Mouse (Mus musculus): ENCODE measurements at regions not wholly inside any gene's neighbourhood (a gene's known extent, or its start where the extent isn't known, plus 50 kb on each side); places are given as distances from the start of the nearest gene placed in this dataset.

- no peak for ATAC-seq (ENCODE audit: insufficient read depth, low FRiP score, low TSS enrichment)
- Histone ChIP-seq H3K4me3 (ENCODE audit: low read depth, low read length) (no peak overlapping the region), H3K9ac (ENCODE audit: low read length) (no peak overlapping the region), H3K27ac (ENCODE audit: low read depth, low read length) (no peak overlapping the region), H3K9me3 (ENCODE audit: control insufficient read depth, low read length) (no peaks in the 10 kb centered on the region), H3K36me3 (ENCODE audit: control insufficient read depth, insufficient read depth, low read length) (no peaks in the 10 kb centered on the region), H3K27me3 (ENCODE audit: control insufficient read depth, insufficient read depth, low read length) (no peaks in the 10 kb centered on the region), H3K4me1 (ENCODE audit: control insufficient read depth, insufficient read depth, low read length) (no peaks in the 10 kb centered on the region), H3K4me2 (ENCODE audit: low read depth) (no peak overlapping the region)
- WGBS, result 84% methylated on average over 1 of the region's 1 CpGs
- no peak for DNase-seq (ENCODE audit: low spot score)
Observed at GRCm38 (mm10) chr3:131818806-131819205, 254.2 kb downstream of the Papss1 start.

GRCm38 (mm10) chr3:131857442-131857841 lies 227.7 kb upstream of the Dkk2 start:
- WGBS, result 77% methylated on average over 2 of the region's 2 CpGs
- no peak overlapping the region for H3K4me3 ChIP-seq (ENCODE audit: low read depth, low read length)
- H3K27me3 ChIP-seq (ENCODE audit: control insufficient read depth, insufficient read depth, low read length), result no peaks in the 10 kb centered on the region
- no peak overlapping the region for H3K9ac ChIP-seq (ENCODE audit: low read length)
- no peak overlapping the region for H3K27ac ChIP-seq (ENCODE audit: low read depth, low read length)
- no peak for DNase-seq (ENCODE audit: low spot score)
- no peak for ATAC-seq (ENCODE audit: insufficient read depth, low FRiP score, low TSS enrichment)
- H3K4me1 ChIP-seq (ENCODE audit: control insufficient read depth, insufficient read depth, low read length), result no peaks in the 10 kb centered on the region
- no peaks in the 10 kb centered on the region for H3K36me3 ChIP-seq (ENCODE audit: control insufficient read depth, insufficient read depth, low read length)
- no peaks in the 10 kb centered on the region for H3K9me3 ChIP-seq (ENCODE audit: control insufficient read depth, low read length)
- H3K4me2 ChIP-seq (ENCODE audit: low read depth), result no peak overlapping the region

GRCm38 (mm10) chr3:131859083-131859482 lies 226.0 kb upstream of the Dkk2 start:
- ATAC-seq (ENCODE audit: insufficient read depth, low FRiP score, low TSS enrichment) (no peak), DNase-seq (ENCODE audit: low spot score) (no peak)
- Histone ChIP-seq H3K27me3 (ENCODE audit: control insufficient read depth, insufficient read depth, low read length) (no peaks in the 10 kb centered on the region), H3K36me3 (ENCODE audit: control insufficient read depth, insufficient read depth, low read length) (no peaks in the 10 kb centered on the region), H3K9me3 (ENCODE audit: control insufficient read depth, low read length) (no peaks in the 10 kb centered on the region), H3K4me1 (ENCODE audit: control insufficient read depth, insufficient read depth, low read length) (no peaks in the 10 kb centered on the region), H3K4me2 (ENCODE audit: low read depth) (no peak overlapping the region), H3K27ac (ENCODE audit: low read depth, low read length) (no peak overlapping the region), H3K9ac (ENCODE audit: low read length) (no peak overlapping the region), H3K4me3 (ENCODE audit: low read depth, low read length) (no peak overlapping the region)
- WGBS, result 74% methylated on average over 12 of the region's 12 CpGs

- no peaks in the 10 kb centered on the region for H3K4me1 ChIP-seq (ENCODE audit: control insufficient read depth, insufficient read depth, low read length)
Observed at GRCm38 (mm10) chr3:131865106-131865505, 220.0 kb upstream of the Dkk2 start.

GRCm38 (mm10) chr3:131867266-131867665 lies 217.8 kb upstream of the Dkk2 start:
- no peak overlapping the region for H3K4me3 ChIP-seq (ENCODE audit: low read depth, low read length)
- WGBS, result 96% methylated on average over 3 of the region's 3 CpGs
- DNase-seq (ENCODE audit: low spot score), result no peak
- no peaks in the 10 kb centered on the region for H3K27me3 ChIP-seq (ENCODE audit: control insufficient read depth, insufficient read depth, low read length)
- no peak overlapping the region for H3K9ac ChIP-seq (ENCODE audit: low read length)
- no peaks in the 10 kb centered on the region for H3K4me1 ChIP-seq (ENCODE audit: control insufficient read depth, insufficient read depth, low read length)
- no peak overlapping the region for H3K4me2 ChIP-seq (ENCODE audit: low read depth)
- no peaks in the 10 kb centered on the region for H3K9me3 ChIP-seq (ENCODE audit: control insufficient read depth, low read length)
- no peaks in the 10 kb centered on the region for H3K36me3 ChIP-seq (ENCODE audit: control insufficient read depth, insufficient read depth, low read length)
- no peak overlapping the region for H3K27ac ChIP-seq (ENCODE audit: low read depth, low read length)
- ATAC-seq (ENCODE audit: insufficient read depth, low FRiP score, low TSS enrichment), result no peak

More at GRCm38 (mm10) chr3:131865106-131865505, 220.0 kb upstream of the Dkk2 start:
- ATAC-seq (ENCODE audit: insufficient read depth, low FRiP score, low TSS enrichment) (no peak), DNase-seq (ENCODE audit: low spot score) (no peak)
- Histone ChIP-seq H3K27me3 (ENCODE audit: control insufficient read depth, insufficient read depth, low read length) (no peaks in the 10 kb centered on the region), H3K4me2 (ENCODE audit: low read depth) (no peak overlapping the region), H3K9ac (ENCODE audit: low read length) (no peak overlapping the region), H3K36me3 (ENCODE audit: control insufficient read depth, insufficient read depth, low read length) (no peaks in the 10 kb centered on the region), H3K4me3 (ENCODE audit: low read depth, low read length) (no peak overlapping the region), H3K27ac (ENCODE audit: low read depth, low read length) (no peak overlapping the region), H3K9me3 (ENCODE audit: control insufficient read depth, low read length) (no peaks in the 10 kb centered on the region)
- 63% methylated on average over 4 of the region's 5 CpGs for WGBS

- H3K9ac ChIP-seq (ENCODE audit: low read length), result no peak overlapping the region
- H3K27ac ChIP-seq (ENCODE audit: low read depth, low read length), result no peak overlapping the region
- no peaks in the 10 kb centered on the region for H3K9me3 ChIP-seq (ENCODE audit: control insufficient read depth, low read length)
- DNase-seq (ENCODE audit: low spot score), result peak; percentile 12
- no peaks in the 10 kb centered on the region for H3K36me3 ChIP-seq (ENCODE audit: control insufficient read depth, insufficient read depth, low read length)
- no peak overlapping the region for H3K4me2 ChIP-seq (ENCODE audit: low read depth)
- no peak for ATAC-seq (ENCODE audit: insufficient read depth, low FRiP score, low TSS enrichment)
- no peaks in the 10 kb centered on the region for H3K4me1 ChIP-seq (ENCODE audit: control insufficient read depth, insufficient read depth, low read length)
- no peaks in the 10 kb centered on the region for H3K27me3 ChIP-seq (ENCODE audit: control insufficient read depth, insufficient read depth, low read length)
- no peak overlapping the region for H3K4me3 ChIP-seq (ENCODE audit: low read depth, low read length)
- 70% methylated on average over 11 of the region's 11 CpGs for WGBS
Observed at GRCm38 (mm10) chr3:131868219-131868964, 216.7 kb upstream of the Dkk2 start.

- Histone ChIP-seq H3K9ac (ENCODE audit: low read length) (no peak overlapping the region), H3K36me3 (ENCODE audit: control insufficient read depth, insufficient read depth, low read length) (no peaks in the 10 kb centered on the region), H3K9me3 (ENCODE audit: control insufficient read depth, low read length) (no peaks in the 10 kb centered on the region), H3K4me2 (ENCODE audit: low read depth) (no peak overlapping the region), H3K4me3 (ENCODE audit: low read depth, low read length) (no peak overlapping the region), H3K27ac (ENCODE audit: low read depth, low read length) (no peak overlapping the region), H3K27me3 (ENCODE audit: control insufficient read depth, insufficient read depth, low read length) (no peaks in the 10 kb centered on the region), H3K4me1 (ENCODE audit: control insufficient read depth, insufficient read depth, low read length) (no peaks in the 10 kb centered on the region)
- DNase-seq (ENCODE audit: low spot score), result no peak
- 91% methylated on average over 4 of the region's 4 CpGs for WGBS
- ATAC-seq (ENCODE audit: insufficient read depth, low FRiP score, low TSS enrichment), result no peak
Observed at GRCm38 (mm10) chr3:131869306-131869705, 215.8 kb upstream of the Dkk2 start.

GRCm38 (mm10) chr3:131882667-131883066 lies 202.4 kb upstream of the Dkk2 start:
- Histone ChIP-seq H3K9ac (ENCODE audit: low read length) (no peak overlapping the region), H3K27ac (ENCODE audit: low read depth, low read length) (no peak overlapping the region), H3K36me3 (ENCODE audit: control insufficient read depth, insufficient read depth, low read length) (no peaks in the 10 kb centered on the region), H3K9me3 (ENCODE audit: control insufficient read depth, low read length) (no peaks in the 10 kb centered on the region), H3K27me3 (ENCODE audit: control insufficient read depth, insufficient read depth, low read length) (no peaks in the 10 kb centered on the region), H3K4me3 (ENCODE audit: low read depth, low read length) (no peak overlapping the region), H3K4me1 (ENCODE audit: control insufficient read depth, insufficient read depth, low read length) (no peaks in the 10 kb centered on the region), H3K4me2 (ENCODE audit: low read depth) (no peak overlapping the region)
- ATAC-seq (ENCODE audit: insufficient read depth, low FRiP score, low TSS enrichment), result no peak
- no peak for DNase-seq (ENCODE audit: low spot score)

- DNase-seq (ENCODE audit: low spot score) (no peak), ATAC-seq (ENCODE audit: insufficient read depth, low FRiP score, low TSS enrichment) (no peak)
- no peaks in the 10 kb centered on the region for H3K9me3 ChIP-seq (ENCODE audit: control insufficient read depth, low read length)
- H3K36me3 ChIP-seq (ENCODE audit: control insufficient read depth, insufficient read depth, low read length), result no peaks in the 10 kb centered on the region
- no peak overlapping the region for H3K4me2 ChIP-seq (ENCODE audit: low read depth)
- 84% methylated on average over 5 of the region's 5 CpGs for WGBS
- H3K27ac ChIP-seq (ENCODE audit: low read depth, low read length), result no peak overlapping the region
- H3K9ac ChIP-seq (ENCODE audit: low read length), result no peak overlapping the region
- no peaks in the 10 kb centered on the region for H3K4me1 ChIP-seq (ENCODE audit: control insufficient read depth, insufficient read depth, low read length)
- H3K4me3 ChIP-seq (ENCODE audit: low read depth, low read length), result no peak overlapping the region
- no peaks in the 10 kb centered on the region for H3K27me3 ChIP-seq (ENCODE audit: control insufficient read depth, insufficient read depth, low read length)
Observed at GRCm38 (mm10) chr3:131886470-131886869, 198.6 kb upstream of the Dkk2 start.
